Mouse (Mus musculus): ENCODE measurements around the gene Olfr1453. TPM values are rescaled to one million over a fixed set of nuclear protein-coding genes. Genes with fewer than 3 reads are reported as not detected.

The Olfr1453 gene
- not detected in 2 replicates for polyA plus RNA-seq (2012; rRNA removed; ENCODE audit: low replicate concordance)

DNA sequence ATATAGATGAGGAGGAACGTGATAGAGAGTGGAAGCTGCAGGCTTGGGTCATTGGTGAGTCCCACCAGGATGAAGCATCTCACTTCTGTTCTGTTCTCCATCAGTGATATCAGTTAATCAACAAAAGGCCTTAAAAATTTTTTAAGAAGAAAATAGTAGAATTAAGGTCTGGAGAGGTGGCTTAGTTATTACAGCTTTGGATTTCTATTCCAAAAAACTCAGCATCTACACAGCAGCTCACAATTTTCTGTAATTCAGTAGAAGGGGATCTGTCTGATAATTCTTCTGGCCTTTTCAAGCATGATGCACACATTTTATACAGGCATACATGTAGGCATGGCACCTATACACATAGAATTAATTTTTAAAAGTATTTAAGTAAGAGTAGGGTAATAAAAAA, at the start of gene Olfr1453:
TSS of gene Olfr1453 (minus strand) at position 101 of the 400 bp plus-strand sequence.

DNA sequence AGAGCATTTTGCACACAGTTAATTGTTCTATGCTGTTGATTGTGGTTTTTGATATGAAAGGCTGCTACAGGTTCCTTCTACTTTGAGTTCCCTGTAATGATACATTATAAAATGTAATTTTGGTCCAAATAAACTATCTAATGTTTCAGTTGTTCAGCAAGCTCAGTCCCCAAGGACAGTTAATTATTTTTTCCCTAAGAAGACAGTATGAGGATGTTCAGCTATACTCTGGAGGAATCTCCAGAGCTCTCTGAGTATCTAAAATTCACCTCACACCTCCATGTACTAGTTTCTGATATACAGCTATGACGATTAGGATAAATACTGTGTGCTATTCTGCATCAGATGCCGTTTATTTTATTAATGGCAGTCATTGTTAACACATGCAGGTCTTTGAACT, 32.2 kb upstream of the Olfr1453 start, which contains the start of gene Olfr1454:
TSS of gene Olfr1454 (plus strand) at position 301 of the 400 bp plus-strand sequence.

GRCm38 (mm10) chr19:12994714-12995113, 33.4 kb downstream of the Olfr1453 start, which contains the start of gene Olfr1451:
Gene Olfr1451 (plus strand): TSS chr19:12995014.

Other genes starting within 250 kb of the Olfr1453 start
- 11.2 and 24.3 TPM in 2 replicates for gene Zfp91, start 232.2 kb downstream of the Olfr1453 start, polyA plus RNA-seq (2012; rRNA removed; ENCODE audit: low replicate concordance)
- gene Lpxn, start 232.1 kb downstream of the Olfr1453 start, polyA plus RNA-seq (2012; rRNA removed; ENCODE audit: low replicate concordance): 15.4 and 17.0 TPM in 2 replicates
- not detected in 2 replicates for gene Gm5244, start 181.6 kb downstream of the Olfr1453 start, polyA plus RNA-seq (2012; rRNA removed; ENCODE audit: low replicate concordance)
- 0.30 TPM in 1 of 2 replicates, not detected in the other for gene Olfr1444, start 171.0 kb downstream of the Olfr1453 start, polyA plus RNA-seq (2012; rRNA removed; ENCODE audit: low replicate concordance)
- 0.16 TPM in 1 of 2 replicates, not detected in the other for gene Olfr1445, start 144.5 kb downstream of the Olfr1453 start, polyA plus RNA-seq (2012; rRNA removed; ENCODE audit: low replicate concordance)
- gene Olfr1446, start 134.8 kb downstream of the Olfr1453 start, polyA plus RNA-seq (2012; rRNA removed; ENCODE audit: low replicate concordance): not detected in 2 replicates
- gene Olfr1447, start 124.6 kb downstream of the Olfr1453 start, polyA plus RNA-seq (2012; rRNA removed; ENCODE audit: low replicate concordance): not detected in 2 replicates
- not detected in 2 replicates for gene Olfr1448, start 103.9 kb downstream of the Olfr1453 start, polyA plus RNA-seq (2012; rRNA removed; ENCODE audit: low replicate concordance)
- gene Olfr1449, start 97.5 kb downstream of the Olfr1453 start, polyA plus RNA-seq (2012; rRNA removed; ENCODE audit: low replicate concordance): not detected in 2 replicates
- not detected in 2 replicates for gene Olfr1450, start 78.1 kb downstream of the Olfr1453 start, polyA plus RNA-seq (2012; rRNA removed; ENCODE audit: low replicate concordance)
- not detected in 2 replicates for gene Olfr1451, start 33.3 kb downstream of the Olfr1453 start, polyA plus RNA-seq (2012; rRNA removed; ENCODE audit: low replicate concordance)
- not detected in 2 replicates for gene Olfr1454, start 32.3 kb upstream of the Olfr1453 start, polyA plus RNA-seq (2012; rRNA removed; ENCODE audit: low replicate concordance)
- not detected in 2 replicates for gene Olfr1457, start 69.6 kb upstream of the Olfr1453 start, polyA plus RNA-seq (2012; rRNA removed; ENCODE audit: low replicate concordance)
- gene Olfr1458, start 78.4 kb upstream of the Olfr1453 start, polyA plus RNA-seq (2012; rRNA removed; ENCODE audit: low replicate concordance): not detected in 2 replicates
- not detected in 2 replicates for gene Olfr1459, start 121.2 kb upstream of the Olfr1453 start, polyA plus RNA-seq (2012; rRNA removed; ENCODE audit: low replicate concordance)
- gene Olfr1461, start 134.7 kb upstream of the Olfr1453 start, polyA plus RNA-seq (2012; rRNA removed; ENCODE audit: low replicate concordance): not detected in 2 replicates
- not detected in 2 replicates for gene Olfr1462, start 157.4 kb upstream of the Olfr1453 start, polyA plus RNA-seq (2012; rRNA removed; ENCODE audit: low replicate concordance)
- not detected in 2 replicates for gene Olfr1463, start 203.0 kb upstream of the Olfr1453 start, polyA plus RNA-seq (2012; rRNA removed; ENCODE audit: low replicate concordance)